In genomic region chr5:5055494-5055893, GRCm38 (mm10) we compare ENCODE assay signal across 20 mouse cellular contexts.
A peak's percentile ranks its signal among the peaks of the same experiment; 100 is the strongest.
DNase-seq lines count a peak whose midpoint lies in the region; ATAC-seq and TF ChIP-seq lines count a peak whose summit lies in the region.
"Had no signal": no experiment of that assay in that cellular context is flagged by ENCODE, and none has a peak within 500 bp of the region (broad histone marks: within the 10 kb centered on the region; RNA-seq: fewer than 3 reads in every experiment).

No protein-coding gene starts in this region.

- 0 out of 2 replicates have a peak overlapping the region, but pooled peaks have one; percentile 57 for H3K27ac ChIP-seq in midbrain, embryonic 13.5 days
- H3K27ac ChIP-seq in midbrain, embryonic 10.5 days (replicated peaks) = no peak overlapping the region
- H3K27ac ChIP-seq in CH12.LX (ENCODE audit: insufficient read depth, low read depth) = no peak overlapping the region
- H3K27ac ChIP-seq: embryonic facial prominence, embryonic 13.5 days; hindbrain, postnatal 0 days; intestine, embryonic 15.5 days had no signal

- TF ChIP-seq POLR2A in CH12.LX (IDR thresholded peaks at IDR 0.05; ENCODE audit: low read depth, low read length) = no peak

- H3K4me1 ChIP-seq in midbrain, embryonic 13.5 days (replicated peaks) = peaks cover 24% of the 10 kb centered on the region
- peaks cover 26% of the 10 kb centered on the region for H3K4me1 ChIP-seq in midbrain, embryonic 10.5 days
- peaks cover 13 to 26% of the 10 kb centered on the region in 2 experiments for H3K4me1 ChIP-seq in CH12.LX (ENCODE audit: control insufficient read depth in 1 of 2, insufficient read depth in 2 of 2)
- H3K4me1 ChIP-seq: intestine, embryonic 15.5 days had no signal

- TF ChIP-seq CTCF in CH12.LX (conservative IDR thresholded peaks at IDR 0.05 in 1 of 2, IDR thresholded peaks at IDR 0.05 in 1 of 2; ENCODE audit: low read depth in 2 of 2, low read length in 2 of 2) = no peak

- no peaks in the 10 kb centered on the region for H3K27me3 ChIP-seq in midbrain, embryonic 13.5 days
- H3K27me3 ChIP-seq in midbrain, embryonic 10.5 days (ENCODE audit: low read depth, poor library complexity, severe bottlenecking) = no peaks in the 10 kb centered on the region
- no peaks in the 10 kb centered on the region for H3K27me3 ChIP-seq in CH12.LX (replicated peaks)
- H3K27me3 ChIP-seq: embryonic facial prominence, embryonic 13.5 days; forebrain, embryonic 13.5 days; heart, embryonic 12.5 days; hindbrain, embryonic 13.5 days; intestine, embryonic 15.5 days had no signal

- no peak overlapping the region for H3K9ac ChIP-seq in midbrain, embryonic 13.5 days (replicated peaks)
- no peak overlapping the region for H3K9ac ChIP-seq in CH12.LX (ENCODE audit: insufficient read depth, low read depth)
- H3K9ac ChIP-seq: embryonic facial prominence, embryonic 13.5 days; forebrain, embryonic 13.5 days; heart, embryonic 12.5 days; hindbrain, embryonic 13.5 days; intestine, embryonic 15.5 days had no signal

- ATAC-seq in CD4-positive, CD25-positive, alpha-beta regulatory T cell, adult 4 months = no peak
- ATAC-seq in midbrain, embryonic 13.5 days = no peak
- ATAC-seq: intestine, embryonic 15.5 days had no signal

- peak; percentile 2 for DNase-seq in CD4-positive, CD25-positive, alpha-beta regulatory T cell, adult 2 months (ENCODE audit: low read depth, low spot score)
- no peak for DNase-seq in midbrain, embryonic 10.5 days (ENCODE audit: low spot score)
- peak; percentile 20 for DNase-seq in CH12.LX (ENCODE audit: extremely low read depth)
- peak; percentile 25 for DNase-seq in retina, embryonic 14.5 days (ENCODE audit: low spot score)
- DNase-seq in testis, postnatal 10 days (ENCODE audit: low spot score) = no peak
- DNase-seq in frontal cortex, postnatal 36 days (ENCODE audit: low spot score in 2 of 2) = no peak
- DNase-seq: adrenal gland, postnatal 14 days; cerebellum, adult 11-12 months; cerebellum, adult 9-10 months; cerebellum, postnatal 25 days; gastrocnemius, postnatal 14 days; heart, postnatal 10 days had no signal

- H3K4me3 ChIP-seq in midbrain, embryonic 13.5 days (replicated peaks) = no peak overlapping the region
- H3K4me3 ChIP-seq in midbrain, embryonic 10.5 days = no peak overlapping the region
- no peak overlapping the region for H3K4me3 ChIP-seq in CH12.LX (replicated peaks in 1 of 3; ENCODE audit: low read depth in 2 of 3, low read length in 2 of 3, poor library complexity in 1 of 3)
- H3K4me3 ChIP-seq: embryonic facial prominence, embryonic 13.5 days; forebrain, embryonic 13.5 days; heart, embryonic 12.5 days; hindbrain, embryonic 13.5 days; intestine, embryonic 15.5 days had no signal

- H3K79me2 ChIP-seq in CH12.LX (replicated peaks; ENCODE audit: control insufficient read depth, extremely low read depth, insufficient read depth, poor library complexity, severe bottlenecking) = no peaks in the 10 kb centered on the region

- no peak for TF ChIP-seq RAD21 in CH12.LX (IDR thresholded peaks at IDR 0.05; ENCODE audit: low read depth, low read length)

- in situ Hi-C loops in CH12.LX (cut with MboI; ENCODE audit: low pct_ligation_motif_present, low pct_unique_long_range_greater_than_20kb, low sequenced_read_pairs) = no loop called here

- H3K9me3 ChIP-seq in midbrain, embryonic 13.5 days = no peaks in the 10 kb centered on the region
- no peaks in the 10 kb centered on the region for H3K9me3 ChIP-seq in midbrain, embryonic 10.5 days (replicated peaks)
- no peaks in the 10 kb centered on the region for H3K9me3 ChIP-seq in CH12.LX (replicated peaks; ENCODE audit: low read length)
- H3K9me3 ChIP-seq: embryonic facial prominence, embryonic 13.5 days; forebrain, embryonic 13.5 days; heart, embryonic 12.5 days; hindbrain, embryonic 13.5 days; intestine, embryonic 15.5 days had no signal

- 33% methylated on average over 1 of the region's 1 CpGs for WGBS in midbrain, embryonic 13.5 days
- WGBS in midbrain, embryonic 10.5 days = 48% methylated on average over 1 of the region's 1 CpGs

- no peak overlapping the region for H3K4me2 ChIP-seq in midbrain, embryonic 13.5 days (replicated peaks)
- H3K4me2 ChIP-seq in CH12.LX (ENCODE audit: insufficient read depth, low read depth, poor library complexity, severe bottlenecking) = no peak overlapping the region
- H3K4me2 ChIP-seq: embryonic facial prominence, embryonic 13.5 days; forebrain, embryonic 13.5 days; heart, embryonic 12.5 days; hindbrain, embryonic 13.5 days; intestine, embryonic 15.5 days had no signal

- dilution Hi-C loops in CH12.LX (cut with MboI; ENCODE audit: extremely low pct_ligation_motif_present, extremely low pct_unique_long_range_greater_than_20kb, low sequenced_read_pairs) = no loop called here

- TF ChIP-seq EP300 in CH12.LX (IDR thresholded peaks at IDR 0.05; ENCODE audit: low read length) = peak; percentile 56

- no peaks in the 10 kb centered on the region for H3K36me3 ChIP-seq in midbrain, embryonic 13.5 days
- H3K36me3 ChIP-seq in midbrain, embryonic 10.5 days = no peaks in the 10 kb centered on the region
- H3K36me3 ChIP-seq in CH12.LX (replicated peaks in 1 of 2; ENCODE audit: control insufficient read depth in 1 of 2, insufficient read depth in 1 of 2, low read length in 1 of 2) = no peaks in the 10 kb centered on the region
- H3K36me3 ChIP-seq: embryonic facial prominence, embryonic 13.5 days; heart, embryonic 12.5 days; hindbrain, embryonic 13.5 days; intestine, embryonic 15.5 days had no signal

TF ChIP-seq in CH12.LX, 34 proteins besides CTCF, POLR2A, EP300 and RAD21:
- TF ChIP-seq POLR2AphosphoS2 (IDR thresholded peaks at IDR 0.05; ENCODE audit: low read depth, low read length) (no peak), ZNF384 (IDR thresholded peaks at IDR 0.05; ENCODE audit: low read depth, low read length) (peak; percentile 54; the same call in 1 of the 2 replicates)

Comparison
In these comparisons a context has a peak if more than half of its experiments do, and no peak if none do; other contexts are left out.
1. DNase-seq: peak in CD4-positive, CD25-positive, alpha-beta regulatory T cell, adult 2 months (single experiment), CH12.LX (single experiment) and retina, embryonic 14.5 days (single experiment); none in midbrain, embryonic 10.5 days (single experiment), testis, postnatal 10 days (single experiment) and frontal cortex, postnatal 36 days (0 of 2).